Mouse (Mus musculus) cortical plate, adult 2 months (tissue): ENCODE measurements around the gene Nisch.

Experiments
- CTCF ChIP-seq: fragments of 200-500 bp; IDR thresholded peaks from 2 replicates; pipeline ENCODE4 v1.5.1; 2011; ENCODE audit warnings: mild to moderate bottlenecking, control low read depth, low read length; ENCODE audit not compliant: insufficient read depth; ENCODE audit errors: extremely low read depth
- POLR2A ChIP-seq: fragments of 200-500 bp; IDR thresholded peaks from 2 replicates; pipeline ENCODE4 v1.6.1; 2011; ENCODE audit warnings: mild to moderate bottlenecking, low read length, control low read depth; ENCODE audit not compliant: insufficient read depth; ENCODE audit errors: extremely low read depth

GRCm38 (mm10) chr14:31205244-31205561, 11.5 kb downstream of the Nisch start:
- TF ChIP-seq CTCF (no peak), POLR2A (no peak)
